Mouse (Mus musculus) liver, adult 2 months (tissue): ENCODE measurements at regions not wholly inside any gene's neighbourhood (a gene's known extent, or its start where the extent isn't known, plus 50 kb on each side); places are given as distances from the start of the nearest gene placed in this dataset.

Experiments used
- CTCF ChIP-seq: fragments of 200-500 bp; IDR thresholded peaks from 2 replicates; pipeline ENCODE4 v1.5.1; 2011; ENCODE audit warnings: low read depth, low read length, control low read depth
- POLR2A ChIP-seq: fragments of 200-500 bp; IDR thresholded peaks from 2 replicates; pipeline ENCODE4 v1.6.1; 2011; ENCODE audit warnings: low read length, control low read depth; ENCODE audit not compliant: insufficient read depth; ENCODE audit errors: extremely low read depth

DNA sequence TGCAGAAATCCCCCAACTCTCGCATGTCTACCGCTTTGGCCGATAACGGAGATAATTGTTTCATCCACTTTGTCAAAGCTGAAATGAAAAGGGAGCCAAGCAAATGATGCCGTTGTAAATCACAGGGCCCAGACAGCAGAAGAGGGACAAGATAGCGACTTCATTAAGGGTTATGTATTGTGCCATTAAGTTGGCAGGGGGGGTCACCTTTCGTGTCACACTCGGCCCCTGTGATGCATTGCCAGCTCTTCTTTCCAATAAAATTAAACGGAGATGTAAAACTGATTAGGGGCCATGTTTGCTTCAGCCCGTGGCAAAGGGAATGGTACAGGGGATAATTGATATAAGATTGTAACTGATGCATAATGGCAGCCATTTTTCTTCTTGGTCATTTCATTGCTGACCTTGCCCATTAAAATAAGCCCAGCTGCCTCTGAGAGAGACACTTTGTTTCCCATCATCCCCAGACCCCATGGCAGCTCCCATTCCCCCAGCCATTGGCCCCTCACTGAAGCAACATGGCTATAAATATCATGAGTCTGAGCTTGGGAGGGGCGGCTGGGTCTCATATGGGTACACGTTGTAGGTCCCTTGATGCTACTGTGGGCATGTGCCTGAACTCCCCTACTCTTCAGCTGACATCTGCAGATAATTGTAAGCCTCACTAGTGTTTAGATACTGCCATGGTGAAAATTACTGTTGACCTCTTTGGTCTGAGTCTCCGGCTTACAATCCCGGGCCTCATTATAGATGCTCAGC, 313.0 kb downstream of the Gm45692 start:
- no peak for TF ChIP-seq POLR2A
- TF ChIP-seq CTCF, result no peak
